Comparison of ENCODE assay signal across 8 mouse cellular contexts in the genomic region with DNA sequence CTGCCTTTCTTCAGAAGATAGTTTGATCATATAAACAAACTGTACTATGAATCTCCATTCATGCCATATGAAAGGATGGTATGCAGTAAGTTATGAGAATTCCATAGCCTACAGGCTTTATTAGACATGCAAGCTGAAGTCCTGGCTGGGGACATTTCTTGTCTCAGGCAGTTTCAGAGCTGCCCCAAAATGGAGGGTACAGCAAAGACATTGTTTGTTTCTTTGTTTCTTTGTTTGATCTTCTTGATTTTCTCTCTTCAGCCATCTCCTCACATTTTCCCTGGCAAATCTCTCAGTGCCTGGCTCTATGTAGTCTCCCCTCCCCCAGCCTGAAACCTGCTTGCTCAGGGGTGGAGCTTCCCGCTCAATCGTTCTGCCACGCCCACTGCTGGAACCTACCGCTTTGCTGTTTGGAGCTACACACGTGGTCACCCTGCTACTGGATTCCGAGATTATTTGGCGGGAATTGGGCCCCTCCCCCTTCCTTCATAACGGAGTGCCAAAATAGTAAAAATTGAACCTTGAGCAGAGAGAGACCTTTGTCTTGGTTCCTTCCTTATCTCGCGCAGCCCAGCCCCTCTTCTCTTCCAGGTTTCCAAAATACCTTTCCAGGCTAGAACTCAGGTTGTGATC. TPM values are rescaled to one million over a fixed set of nuclear protein-coding genes. Genes with fewer than 3 reads are reported as not detected.
DNase-seq lines count a peak whose midpoint lies in the region; ATAC-seq and TF ChIP-seq lines count a peak whose summit lies in the region.
"Not testable (repeated sequence)": the region's sequence is repeated elsewhere in the genome, so short reads cannot be mapped to it uniquely, and the experiment has no call there.

No protein-coding gene starts in this region.

- TF ChIP-seq CTCF in ES-Bruce4 (IDR thresholded peaks at IDR 0.05; ENCODE audit: low read depth, low read length); kidney, adult 2 months (conservative IDR thresholded peaks at IDR 0.05; ENCODE audit: insufficient read depth, insufficient read length, low read depth, low read length): not testable (repeated sequence)

- 4% methylated on average over 10 of the region's 10 CpGs for WGBS in forebrain, embryonic 13.5 days
- WGBS in hindbrain, embryonic 10.5 days, result 5% methylated on average over 10 of the region's 10 CpGs
- WGBS in kidney, adult 2 months, result 10% methylated on average over 10 of the region's 10 CpGs
- 1% methylated on average over 10 of the region's 10 CpGs for WGBS in liver, embryonic 11.5 days
- 4% methylated on average over 10 of the region's 10 CpGs for WGBS in midbrain, embryonic 12.5 days

- H3K9ac ChIP-seq in ES-Bruce4 (ENCODE audit: low read depth, poor library complexity, severe bottlenecking), result peak overlapping the region; percentile 22; the same call in 1 of the 2 replicates
- H3K9ac ChIP-seq in forebrain, embryonic 13.5 days; liver, embryonic 11.5 days (ENCODE audit: low read depth, low read length); midbrain, embryonic 12.5 days (replicated peaks): not testable (repeated sequence)

- 0 out of 2 replicates have a peak, but pooled peaks have one; percentile 31 for ATAC-seq in forebrain, embryonic 13.5 days
- ATAC-seq in liver, embryonic 11.5 days (replicated peaks; ENCODE audit: low FRiP score), result peak; percentile 53; the same call in 1 of the 2 replicates
- ATAC-seq in midbrain, embryonic 12.5 days (ENCODE audit: low FRiP score, low read depth), result not testable (repeated sequence)

- H3K4me1 ChIP-seq in ES-Bruce4 (ENCODE audit: control insufficient read depth, insufficient read depth, low read length); forebrain, embryonic 13.5 days; kidney, adult 2 months (ENCODE audit: control insufficient read depth, insufficient read depth, low read length); liver, embryonic 11.5 days (replicated peaks; ENCODE audit: control insufficient read depth, insufficient read depth, low read length); midbrain, embryonic 12.5 days: not testable (repeated sequence)
- H3K4me1 ChIP-seq in hindbrain, embryonic 10.5 days (replicated peaks), result peaks cover 10% of the 10 kb centered on the region

- H3K27ac ChIP-seq in ES-Bruce4 (ENCODE audit: insufficient read depth, low read length); forebrain, embryonic 13.5 days; hindbrain, embryonic 10.5 days; kidney, adult 2 months (ENCODE audit: insufficient read depth, low read depth, low read length); liver, embryonic 11.5 days (ENCODE audit: low read depth, low read length); midbrain, embryonic 12.5 days (replicated peaks): not testable (repeated sequence)

- TF ChIP-seq POLR2A in ES-Bruce4 (IDR thresholded peaks at IDR 0.05; ENCODE audit: insufficient read depth, low read length); kidney, adult 2 months (IDR thresholded peaks at IDR 0.05; ENCODE audit: low read depth, low read length): not testable (repeated sequence)

- H3K4me2 ChIP-seq in forebrain, embryonic 13.5 days, result peak overlapping the region; percentile 43
- peak overlapping the region; percentile 50 for H3K4me2 ChIP-seq in liver, embryonic 11.5 days
- H3K4me2 ChIP-seq in midbrain, embryonic 12.5 days (replicated peaks), result peak overlapping the region; percentile 30

- TF ChIP-seq EP300 in ES-Bruce4 (IDR thresholded peaks at IDR 0.05; ENCODE audit: insufficient read depth, low read depth, low read length), result peak; percentile 72; the same call in 1 of the 2 replicates

- H3K9me3 ChIP-seq in ES-Bruce4 (replicated peaks; ENCODE audit: control insufficient read depth, insufficient read depth, low read length, poor library complexity, severe bottlenecking), result peaks cover 15% of the 10 kb centered on the region
- not testable (repeated sequence) for H3K9me3 ChIP-seq in forebrain, embryonic 13.5 days (replicated peaks); hindbrain, embryonic 10.5 days; liver, embryonic 11.5 days (ENCODE audit: control insufficient read depth, low read length); midbrain, embryonic 12.5 days

- not testable (repeated sequence) for H3K36me3 ChIP-seq in ES-Bruce4 (ENCODE audit: control insufficient read depth, insufficient read depth, low read length, poor library complexity, severe bottlenecking); forebrain, embryonic 13.5 days (ENCODE audit: poor library complexity, severe bottlenecking); hindbrain, embryonic 10.5 days; kidney, adult 2 months (ENCODE audit: control insufficient read depth, insufficient read depth, low read length); liver, embryonic 11.5 days (ENCODE audit: control insufficient read depth, insufficient read depth, low read length); midbrain, embryonic 12.5 days

- peak; percentile 39 for DNase-seq in embryo, embryonic 11 days
- peak; percentile 29 for DNase-seq in hindbrain, embryonic 10.5 days (ENCODE audit: low spot score)
- peak; percentile 26 for DNase-seq in kidney, adult 2 months
- peak; percentile 51 for DNase-seq in liver, embryonic 11.5 days (ENCODE audit: low spot score)
- DNase-seq in retina, embryonic 14.5 days (ENCODE audit: low spot score), result peak; percentile 28

- not testable (repeated sequence) for H3K27me3 ChIP-seq in ES-Bruce4 (ENCODE audit: control insufficient read depth, insufficient read depth, low read length, poor library complexity, severe bottlenecking); forebrain, embryonic 13.5 days; kidney, adult 2 months (replicated peaks; ENCODE audit: control insufficient read depth, insufficient read depth, low read length)
- peaks cover 39% of the 10 kb centered on the region for H3K27me3 ChIP-seq in hindbrain, embryonic 10.5 days (ENCODE audit: insufficient read depth, poor library complexity, severe bottlenecking)
- H3K27me3 ChIP-seq in liver, embryonic 11.5 days (replicated peaks; ENCODE audit: control insufficient read depth, insufficient read depth, low read length), result peaks cover 15% of the 10 kb centered on the region
- peaks cover 25% of the 10 kb centered on the region for H3K27me3 ChIP-seq in midbrain, embryonic 12.5 days

- not testable (repeated sequence) for H3K4me3 ChIP-seq in ES-Bruce4 (ENCODE audit: low read depth, low read length); kidney, adult 2 months (ENCODE audit: insufficient read depth, low read depth, low read length); liver, embryonic 11.5 days (ENCODE audit: low read depth, low read length); midbrain, embryonic 12.5 days
- H3K4me3 ChIP-seq in forebrain, embryonic 13.5 days, result peak overlapping the region; percentile 10; the same call in 1 of the 2 replicates
- peak overlapping the region; percentile 24 for H3K4me3 ChIP-seq in hindbrain, embryonic 10.5 days

RNA-seq across cellular contexts. Expression of gene Fcgr3, which starts 23.6 kb away (rescaled TPM):
- 0.78 and 0.87 TPM in 2 replicates for polyA plus RNA-seq in ES-Bruce4 (2011; ENCODE audit: insufficient read depth, insufficient read length, low read depth, missing spikeins)
- polyA plus RNA-seq in forebrain, embryonic 13.5 days (2015; fragmentation: Nextera tagmentation; extraction: Ambion mirVana), result 3.5 and 3.8 TPM in 2 replicates
- polyA plus RNA-seq in hindbrain, embryonic 10.5 days (2016; fragmentation: Nextera tagmentation; extraction: Ambion mirVana), result 4.7 and 7.6 TPM in 2 replicates
- 4.8 and 6.4 TPM in 2 replicates for polyA plus RNA-seq in kidney, adult 2 months (2012; rRNA removed)
- 28.7 and 29.8 TPM in 2 replicates for polyA plus RNA-seq in liver, embryonic 11.5 days (2014; fragmentation: Nextera tagmentation; extraction: Ambion mirVana)
- polyA plus RNA-seq in midbrain, embryonic 12.5 days (2016; fragmentation: Nextera tagmentation; extraction: Ambion mirVana), result 5.8 and 9.8 TPM in 2 replicates

RNA-seq across cellular contexts. Expression of gene Cfap126, which starts 25.4 kb away (rescaled TPM):
- polyA plus RNA-seq in ES-Bruce4 (2011; ENCODE audit: insufficient read depth, insufficient read length, low read depth, missing spikeins), result 6.4 and 7.5 TPM in 2 replicates
- polyA plus RNA-seq in forebrain, embryonic 13.5 days (2015; fragmentation: Nextera tagmentation; extraction: Ambion mirVana), result 6.6 and 7.8 TPM in 2 replicates
- polyA plus RNA-seq in hindbrain, embryonic 10.5 days (2016; fragmentation: Nextera tagmentation; extraction: Ambion mirVana), result 5.4 and 13.0 TPM in 2 replicates
- polyA plus RNA-seq in kidney, adult 2 months (2012; rRNA removed), result 15.6 and 16.7 TPM in 2 replicates
- polyA plus RNA-seq in liver, embryonic 11.5 days (2014; fragmentation: Nextera tagmentation; extraction: Ambion mirVana), result 1.4 and 2.2 TPM in 2 replicates
- polyA plus RNA-seq in midbrain, embryonic 12.5 days (2016; fragmentation: Nextera tagmentation; extraction: Ambion mirVana), result 1.7 and 3.6 TPM in 2 replicates
